Mouse (Mus musculus): ENCODE results near the gene Krtap27-1. TPM values are rescaled to one million over a fixed set of nuclear protein-coding genes. Genes with fewer than 3 reads are reported as not detected.

The Krtap27-1 gene
- polyA plus RNA-seq, 1 experiment, result not detected

DNA sequence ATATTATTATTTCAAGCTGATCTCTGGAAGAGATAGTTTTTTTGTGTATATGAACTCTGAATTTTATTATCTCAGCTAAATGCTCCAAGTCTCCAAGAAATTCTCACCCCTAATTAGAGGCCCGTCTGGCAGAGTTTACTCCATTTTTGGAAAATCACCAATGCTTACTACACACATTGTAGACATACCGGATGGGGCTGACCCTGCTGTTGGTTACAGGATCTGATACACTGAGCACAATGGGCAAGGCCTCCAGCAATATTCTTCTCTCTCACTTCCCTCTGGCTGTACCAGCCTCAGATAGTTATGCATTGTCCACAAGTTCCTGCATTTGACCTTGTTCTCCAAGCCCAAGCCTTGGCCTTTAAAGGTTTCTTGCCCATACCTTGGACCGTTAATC is 31.4 kb downstream of the Krtap27-1 start:
- TF ChIP-seq POLR2AphosphoS2 (IDR thresholded peaks at IDR 0.05; ENCODE audit: insufficient read length, low read depth) (no peak), REST (IDR thresholded peaks at IDR 0.05; ENCODE audit: insufficient read depth, insufficient read length) (no peak), MYOG (IDR thresholded peaks at IDR 0.05; ENCODE audit: control insufficient read depth in 1 of 3, insufficient read depth in 1 of 3, insufficient read length in 2 of 3, low read depth in 2 of 3) (no peak), POLR2A (IDR thresholded peaks at IDR 0.05; ENCODE audit: insufficient read length, low read depth) (no peak), CEBPB (IDR thresholded peaks at IDR 0.05; ENCODE audit: insufficient read depth, poor library complexity, severe bottlenecking) (no peak), MAX (IDR thresholded peaks at IDR 0.05; ENCODE audit: low read depth) (no peak), TCF3 (IDR thresholded peaks at IDR 0.05; ENCODE audit: insufficient read length, low read depth) (no peak), USF1 (IDR thresholded peaks at IDR 0.05; ENCODE audit: low read depth) (no peak), E2F4 (IDR thresholded peaks at IDR 0.05; ENCODE audit: insufficient read depth) (no peak), MYOD1 (IDR thresholded peaks at IDR 0.05; ENCODE audit: control insufficient read depth in 1 of 3, insufficient read length in 2 of 3, low read depth in 2 of 3) (no peak), SRF (IDR thresholded peaks at IDR 0.05; ENCODE audit: control insufficient read depth, insufficient read length, low read depth) (no peak), TCF12 (IDR thresholded peaks at IDR 0.05; ENCODE audit: insufficient read depth, poor library complexity, severe bottlenecking) (no peak)
- Histone ChIP-seq H3K4me2 (ENCODE audit: low read depth) (no peak overlapping the region), H3K27me3 (ENCODE audit: control insufficient read depth, insufficient read depth, insufficient read length) (no peaks in the 10 kb centered on the region), H3ac (ENCODE audit: control insufficient read depth, insufficient read length) (no peak overlapping the region), H3K36me3 (ENCODE audit: control insufficient read depth, insufficient read depth) (no peaks in the 10 kb centered on the region), H3K4me3 (no peak overlapping the region), H3K79me2 (ENCODE audit: control insufficient read depth, insufficient read depth) (no peaks in the 10 kb centered on the region)

GRCm38 (mm10) chr16:88635142-88635541 is 36.3 kb downstream of the Krtap27-1 start:
- Histone ChIP-seq H3ac (ENCODE audit: control insufficient read depth, insufficient read length) (no peak overlapping the region), H3K4me3 (no peak overlapping the region), H3K4me2 (ENCODE audit: low read depth) (no peak overlapping the region), H3K27me3 (ENCODE audit: control insufficient read depth, insufficient read depth, insufficient read length) (no peaks in the 10 kb centered on the region), H3K36me3 (ENCODE audit: control insufficient read depth, insufficient read depth) (no peaks in the 10 kb centered on the region), H3K79me2 (ENCODE audit: control insufficient read depth, insufficient read depth) (no peaks in the 10 kb centered on the region)
- TF ChIP-seq MYOG (IDR thresholded peaks at IDR 0.05; ENCODE audit: control insufficient read depth in 1 of 3, insufficient read depth in 1 of 3, insufficient read length in 2 of 3, low read depth in 2 of 3) (no peak), POLR2A (IDR thresholded peaks at IDR 0.05; ENCODE audit: insufficient read length, low read depth) (no peak), CEBPB (IDR thresholded peaks at IDR 0.05; ENCODE audit: insufficient read depth, poor library complexity, severe bottlenecking) (no peak), MYOD1 (IDR thresholded peaks at IDR 0.05; ENCODE audit: control insufficient read depth in 1 of 3, insufficient read length in 2 of 3, low read depth in 2 of 3) (no peak), SRF (IDR thresholded peaks at IDR 0.05; ENCODE audit: control insufficient read depth, insufficient read length, low read depth) (no peak), E2F4 (IDR thresholded peaks at IDR 0.05; ENCODE audit: insufficient read depth) (no peak), POLR2AphosphoS2 (IDR thresholded peaks at IDR 0.05; ENCODE audit: insufficient read length, low read depth) (no peak), MAX (IDR thresholded peaks at IDR 0.05; ENCODE audit: low read depth) (no peak), USF1 (IDR thresholded peaks at IDR 0.05; ENCODE audit: low read depth) (no peak), TCF3 (IDR thresholded peaks at IDR 0.05; ENCODE audit: insufficient read length, low read depth) (no peak), REST (IDR thresholded peaks at IDR 0.05; ENCODE audit: insufficient read depth, insufficient read length) (no peak), TCF12 (IDR thresholded peaks at IDR 0.05; ENCODE audit: insufficient read depth, poor library complexity, severe bottlenecking) (no peak)

DNA sequence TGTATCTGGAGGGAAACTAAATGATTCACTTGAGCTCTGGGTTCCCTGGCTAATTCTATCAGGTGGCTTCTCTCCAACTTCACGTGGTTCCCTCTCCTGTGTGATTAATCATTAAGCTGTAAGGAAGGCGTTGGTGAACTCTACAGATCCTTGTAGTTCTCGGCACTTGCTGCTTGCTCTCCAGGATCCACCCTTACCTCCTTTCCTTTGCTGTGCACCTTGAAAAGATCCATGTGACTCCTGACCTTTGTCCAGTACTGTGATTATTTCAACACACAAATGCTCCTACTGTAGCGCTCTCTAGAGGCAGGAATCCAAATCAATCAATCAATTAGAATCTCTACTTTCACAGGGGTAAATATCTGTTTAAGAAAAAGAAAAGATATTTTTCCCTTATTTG is 40.0 kb downstream of the Krtap27-1 start:
- no peak overlapping the region for H3K4me2 ChIP-seq (ENCODE audit: low read depth)
- H3K36me3 ChIP-seq (ENCODE audit: control insufficient read depth, insufficient read depth), result no peaks in the 10 kb centered on the region
- TF ChIP-seq MAX (IDR thresholded peaks at IDR 0.05; ENCODE audit: low read depth), result no peak
- no peak for TF ChIP-seq TCF3 (IDR thresholded peaks at IDR 0.05; ENCODE audit: insufficient read length, low read depth)
- TF ChIP-seq SRF (IDR thresholded peaks at IDR 0.05; ENCODE audit: control insufficient read depth, insufficient read length, low read depth), result no peak
- H3K79me2 ChIP-seq (ENCODE audit: control insufficient read depth, insufficient read depth), result no peaks in the 10 kb centered on the region
- no peaks in the 10 kb centered on the region for H3K27me3 ChIP-seq (ENCODE audit: control insufficient read depth, insufficient read depth, insufficient read length)
- no peak overlapping the region for H3K4me3 ChIP-seq
- H3ac ChIP-seq (ENCODE audit: control insufficient read depth, insufficient read length), result no peak overlapping the region

DNA sequence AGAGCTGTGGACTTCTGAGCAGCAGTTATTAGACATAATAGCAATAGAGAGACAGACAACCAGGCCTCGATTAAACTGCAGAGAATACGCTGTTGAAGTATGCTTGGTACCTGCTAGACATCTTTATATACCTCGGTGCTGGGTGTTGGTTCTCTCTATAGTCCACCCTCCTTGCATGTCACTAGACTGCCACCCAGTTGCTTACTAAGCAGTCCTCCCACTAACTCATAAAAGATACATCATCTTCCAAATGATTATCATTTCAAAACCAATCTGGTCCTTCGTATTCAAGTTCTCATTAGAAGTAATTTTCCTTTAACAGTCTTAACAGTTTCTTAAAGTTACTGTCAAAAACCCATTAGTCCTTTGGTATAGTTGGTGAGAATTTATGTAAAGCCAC is 43.9 kb downstream of the Krtap27-1 start, which contains the start of gene 2310079G19Rik:
Gene 2310079G19Rik, minus strand, starts transcription at position 101 of the 400 bp plus-strand sequence.
- Histone ChIP-seq H3K79me2 (ENCODE audit: control insufficient read depth, insufficient read depth) (no peaks in the 10 kb centered on the region), H3K4me2 (ENCODE audit: low read depth) (no peak within 1 kb of the TSS), H3K36me3 (ENCODE audit: control insufficient read depth, insufficient read depth) (no peaks in the 10 kb centered on the region), H3K4me3 (no peak within 1 kb of the TSS), H3K27me3 (ENCODE audit: control insufficient read depth, insufficient read depth, insufficient read length) (no peaks in the 10 kb centered on the region), H3ac (ENCODE audit: control insufficient read depth, insufficient read length) (no peak within 1 kb of the TSS)
- no peak for TF ChIP-seq TCF12 (IDR thresholded peaks at IDR 0.05; ENCODE audit: insufficient read depth, poor library complexity, severe bottlenecking)
- no peak for TF ChIP-seq REST (IDR thresholded peaks at IDR 0.05; ENCODE audit: insufficient read depth, insufficient read length)
- TF ChIP-seq POLR2AphosphoS2 (IDR thresholded peaks at IDR 0.05; ENCODE audit: insufficient read length, low read depth), result no peak
- no peak for TF ChIP-seq POLR2A (IDR thresholded peaks at IDR 0.05; ENCODE audit: insufficient read length, low read depth)
- TF ChIP-seq SRF (IDR thresholded peaks at IDR 0.05; ENCODE audit: control insufficient read depth, insufficient read length, low read depth), result no peak
- TF ChIP-seq E2F4 (IDR thresholded peaks at IDR 0.05; ENCODE audit: insufficient read depth), result no peak
- no peak for TF ChIP-seq MYOD1 (IDR thresholded peaks at IDR 0.05; ENCODE audit: control insufficient read depth in 1 of 3, insufficient read length in 2 of 3, low read depth in 2 of 3)

Other genes with a start within 250 kb of the Krtap27-1 start
- not detected for gene Cldn17, start 164.7 kb downstream of the Krtap27-1 start, polyA plus RNA-seq (2012; fragmentation: generic; extraction: Trizol)
- gene Cldn8, start 108.5 kb downstream of the Krtap27-1 start, polyA plus RNA-seq (2012; fragmentation: generic; extraction: Trizol), result not detected
- not detected for gene Krtap24-1, start 59.4 kb downstream of the Krtap27-1 start, polyA plus RNA-seq (2012; fragmentation: generic; extraction: Trizol)
- not detected for gene 2310079G19Rik, start 44.0 kb downstream of the Krtap27-1 start, polyA plus RNA-seq (2012; fragmentation: generic; extraction: Trizol)
- gene Krtap26-1, start 23.9 kb downstream of the Krtap27-1 start, polyA plus RNA-seq (2012; fragmentation: generic; extraction: Trizol), result not detected
- gene 2310061N02Rik, start 36.3 kb upstream of the Krtap27-1 start, polyA plus RNA-seq (2012; fragmentation: generic; extraction: Trizol), result not detected
- not detected for gene Krtap13-1, start 57.2 kb upstream of the Krtap27-1 start, polyA plus RNA-seq (2012; fragmentation: generic; extraction: Trizol)
- not detected for gene Krtap13, start 80.0 kb upstream of the Krtap27-1 start, polyA plus RNA-seq (2012; fragmentation: generic; extraction: Trizol)
- gene 2310034C09Rik, start 87.2 kb upstream of the Krtap27-1 start, polyA plus RNA-seq (2012; fragmentation: generic; extraction: Trizol), result not detected
- not detected for gene 2310057N15Rik, start 102.5 kb upstream of the Krtap27-1 start, polyA plus RNA-seq (2012; fragmentation: generic; extraction: Trizol)
- not detected for gene Gm5965, start 106.2 kb upstream of the Krtap27-1 start, polyA plus RNA-seq (2012; fragmentation: generic; extraction: Trizol)
- not detected for gene Gm20741, start 140.5 kb upstream of the Krtap27-1 start, polyA plus RNA-seq (2012; fragmentation: generic; extraction: Trizol)
- gene Krtap15, start 148.5 kb upstream of the Krtap27-1 start, polyA plus RNA-seq (2012; fragmentation: generic; extraction: Trizol), result not detected
- gene Krtap14, start 154.5 kb upstream of the Krtap27-1 start, polyA plus RNA-seq (2012; fragmentation: generic; extraction: Trizol), result not detected
- gene Krtap19-1, start 197.7 kb upstream of the Krtap27-1 start, polyA plus RNA-seq (2012; fragmentation: generic; extraction: Trizol), result not detected
- not detected for gene Krtap19-2, start 202.6 kb upstream of the Krtap27-1 start, polyA plus RNA-seq (2012; fragmentation: generic; extraction: Trizol)
- not detected for gene Krtap19-3, start 206.4 kb upstream of the Krtap27-1 start, polyA plus RNA-seq (2012; fragmentation: generic; extraction: Trizol)
- not detected for gene Krtap19-4, start 213.4 kb upstream of the Krtap27-1 start, polyA plus RNA-seq (2012; fragmentation: generic; extraction: Trizol)
- gene Krtap19-5, start 224.8 kb upstream of the Krtap27-1 start, polyA plus RNA-seq (2012; fragmentation: generic; extraction: Trizol), result not detected

Measured in myocyte (in vitro differentiated cells).